Mouse (Mus musculus) c-Kit-negative CD71-positive TER-119-positive erythroid progenitor cells, embryonic 14.5 days (primary cell): Measurements from ENCODE around the gene Cbx1.
"Not testable (repeated sequence)": the region's sequence is repeated elsewhere in the genome, so short reads cannot be mapped to it uniquely, and the experiment has no call there.

Experiments
- DNase-seq: peaks from one replicate; pipeline ENCODE4 v3.0.0-alpha.2; 2013; ENCODE audit warnings: low read depth, low spot score

The Cbx1 gene

GRCm38 (mm10) chr11:96775063-96775462, 13.9 kb upstream of the Cbx1 start:
- no peak for DNase-seq

GRCm38 (mm10) chr11:96775665-96776064, 13.3 kb upstream of the Cbx1 start:
- DNase-seq = no peak

GRCm38 (mm10) chr11:96776068-96776467, 12.9 kb upstream of the Cbx1 start:
- DNase-seq = no peak

GRCm38 (mm10) chr11:96776968-96777962, 11.7 kb upstream of the Cbx1 start, which contains the start of gene Snx11:
Gene Snx11, minus strand, starts transcription at chr11:96777559.
- peak; percentile 97 for DNase-seq

GRCm38 (mm10) chr11:96778061-96778627, 10.8 kb upstream of the Cbx1 start:
- not testable (repeated sequence) for DNase-seq

GRCm38 (mm10) chr11:96780306-96780705, 8.6 kb upstream of the Cbx1 start:
- DNase-seq = no peak

- DNase-seq = no peak
Measured at GRCm38 (mm10) chr11:96781425-96781824, 7.5 kb upstream of the Cbx1 start.

GRCm38 (mm10) chr11:96784847-96785246, 4.1 kb upstream of the Cbx1 start:
- DNase-seq = peak; percentile 56

- DNase-seq = no peak
Measured at GRCm38 (mm10) chr11:96786731-96787450, 2.0 kb upstream of the Cbx1 start.

GRCm38 (mm10) chr11:96789990-96790389, 1.1 kb downstream of the Cbx1 start:
- DNase-seq = no peak

GRCm38 (mm10) chr11:96790681-96791080, 1.8 kb downstream of the Cbx1 start:
- DNase-seq = no peak

- no peak for DNase-seq
Measured at GRCm38 (mm10) chr11:96795491-96795890, 6.6 kb downstream of the Cbx1 start.

GRCm38 (mm10) chr11:96796081-96796480, 7.2 kb downstream of the Cbx1 start:
- no peak for DNase-seq

GRCm38 (mm10) chr11:96796586-96796985, 7.7 kb downstream of the Cbx1 start:
- DNase-seq = no peak

GRCm38 (mm10) chr11:96799511-96799910, 10.6 kb downstream of the Cbx1 start:
- no peak for DNase-seq

- DNase-seq = no peak
Measured at GRCm38 (mm10) chr11:96805606-96806005, 16.7 kb downstream of the Cbx1 start.

- DNase-seq = no peak
Measured at GRCm38 (mm10) chr11:96808066-96808465, 19.1 kb downstream of the Cbx1 start.

- no peak for DNase-seq
Measured at GRCm38 (mm10) chr11:96809562-96810235, 20.8 kb downstream of the Cbx1 start.

GRCm38 (mm10) chr11:96811188-96811587, 22.3 kb downstream of the Cbx1 start:
- not testable (repeated sequence) for DNase-seq

GRCm38 (mm10) chr11:96813455-96813854, 24.5 kb downstream of the Cbx1 start:
- no peak for DNase-seq

GRCm38 (mm10) chr11:96813920-96814319, 25.0 kb downstream of the Cbx1 start:
- no peak for DNase-seq

- no peak for DNase-seq
Measured at GRCm38 (mm10) chr11:96814443-96814842, 25.5 kb downstream of the Cbx1 start.
